Mouse (Mus musculus): ENCODE results near the gene Abi3bp.

Abi3bp gene

DNA sequence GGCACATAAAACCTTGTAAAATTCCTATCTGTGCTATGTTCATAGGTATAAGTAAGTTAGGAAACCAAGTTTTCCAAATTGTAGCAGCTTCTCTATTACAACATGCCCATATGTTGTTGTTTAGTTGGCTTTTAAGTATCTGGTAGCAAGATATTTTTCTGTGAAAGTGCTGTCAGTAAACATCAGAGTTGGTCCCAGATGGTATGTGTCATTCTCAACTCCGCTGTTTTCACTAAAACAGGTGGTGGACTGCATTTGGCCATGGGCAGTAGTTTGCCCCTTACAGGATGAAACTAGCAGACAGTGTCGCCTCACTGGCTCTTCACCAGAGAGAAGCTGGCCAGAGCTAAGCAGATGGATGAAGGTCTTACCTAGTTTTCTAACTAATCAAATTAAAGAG lies 26.3 kb downstream of the Abi3bp start:
- DNase-seq (ENCODE audit: low spot score): no peak

DNA sequence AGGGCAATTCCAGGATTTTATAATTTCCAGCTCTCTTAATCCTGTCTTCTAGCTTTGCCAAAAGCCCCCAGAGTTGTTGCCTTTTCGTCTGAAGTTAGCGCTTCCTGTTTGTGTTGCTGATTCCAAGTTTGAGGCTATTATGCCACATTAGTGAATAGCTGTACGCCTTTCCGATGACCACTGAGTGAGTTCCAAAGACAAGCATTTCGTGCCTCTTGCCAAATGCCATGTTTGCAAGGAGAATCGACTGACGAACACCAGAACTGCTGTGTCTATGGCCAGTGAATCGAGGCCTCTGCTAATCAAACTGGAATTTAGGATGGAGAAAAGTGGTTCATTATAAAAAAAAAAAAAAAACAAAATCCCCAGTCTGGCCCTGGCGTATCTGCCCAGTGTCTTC lies 40.3 kb downstream of the Abi3bp start:
- DNase-seq (ENCODE audit: low spot score): no peak

DNA sequence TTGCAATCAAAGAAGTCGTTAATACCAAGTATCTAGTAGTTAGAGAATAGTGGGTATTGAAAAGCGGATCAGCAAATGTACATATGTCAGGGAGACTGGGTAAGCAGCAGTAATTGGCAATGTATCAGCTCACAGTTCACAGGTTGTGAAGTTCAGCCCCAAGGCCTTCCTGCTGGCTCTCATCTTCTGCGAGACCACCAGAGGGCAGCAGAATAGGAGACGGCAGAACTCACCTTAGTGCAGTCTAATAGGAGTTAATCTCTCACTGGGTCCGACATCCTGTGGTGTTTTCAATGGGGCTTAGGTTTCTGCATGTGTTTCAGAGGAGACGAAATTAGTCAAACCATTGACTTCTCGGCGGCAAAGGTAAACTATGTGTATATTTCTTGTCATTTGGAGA lies 46.7 kb downstream of the Abi3bp start:
- DNase-seq (ENCODE audit: low spot score): no peak

DNA sequence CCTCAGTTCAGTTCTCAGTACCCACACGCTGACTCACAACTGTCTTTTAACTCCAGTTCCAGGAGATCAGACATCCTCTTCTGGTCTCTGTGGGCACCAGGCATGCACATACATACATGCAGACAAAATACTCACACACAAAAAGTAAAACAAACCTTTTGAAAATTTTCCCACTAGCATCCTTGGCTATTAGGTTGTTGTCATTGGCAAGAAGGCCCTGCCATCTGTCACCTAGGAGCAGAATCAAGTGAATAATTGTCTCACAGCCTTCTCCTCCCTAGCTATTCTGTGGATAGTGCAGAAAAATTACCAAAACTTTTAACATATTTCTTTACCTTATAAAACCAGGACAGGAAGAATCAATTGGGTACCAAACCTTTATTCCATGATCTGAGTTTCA lies 48.8 kb downstream of the Abi3bp start:
- no peak for DNase-seq (ENCODE audit: low spot score)

DNA sequence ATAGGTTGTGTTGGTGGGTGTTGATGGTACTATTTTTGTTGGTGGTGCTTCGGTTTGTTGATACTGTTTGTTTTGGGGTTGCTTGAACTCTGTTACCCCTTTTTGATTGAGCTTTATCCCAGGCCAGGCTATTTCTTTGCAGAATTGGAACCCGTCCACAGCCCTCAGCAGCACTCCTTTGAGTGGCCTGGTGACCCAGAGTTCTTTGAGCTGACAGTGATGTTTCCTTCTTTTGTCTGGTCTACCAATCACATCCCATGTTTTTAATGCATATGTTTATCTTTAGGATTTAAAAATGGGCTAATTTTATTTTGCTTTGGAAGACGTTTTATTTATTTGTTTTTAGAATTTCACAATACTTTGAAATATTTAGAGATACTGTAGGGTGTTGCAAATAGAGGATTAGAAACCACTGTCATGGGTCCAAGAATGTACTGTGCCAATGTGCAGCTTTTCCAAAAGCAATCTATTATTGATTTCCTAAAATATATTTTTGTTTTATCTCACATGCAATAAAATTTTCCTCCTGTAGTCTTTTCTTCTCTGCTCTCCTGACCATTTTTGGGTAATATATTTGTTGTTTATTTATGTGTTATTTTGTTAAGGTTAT lies 50.5 kb downstream of the Abi3bp start:
- DNase-seq (ENCODE audit: low spot score): no peak

DNA sequence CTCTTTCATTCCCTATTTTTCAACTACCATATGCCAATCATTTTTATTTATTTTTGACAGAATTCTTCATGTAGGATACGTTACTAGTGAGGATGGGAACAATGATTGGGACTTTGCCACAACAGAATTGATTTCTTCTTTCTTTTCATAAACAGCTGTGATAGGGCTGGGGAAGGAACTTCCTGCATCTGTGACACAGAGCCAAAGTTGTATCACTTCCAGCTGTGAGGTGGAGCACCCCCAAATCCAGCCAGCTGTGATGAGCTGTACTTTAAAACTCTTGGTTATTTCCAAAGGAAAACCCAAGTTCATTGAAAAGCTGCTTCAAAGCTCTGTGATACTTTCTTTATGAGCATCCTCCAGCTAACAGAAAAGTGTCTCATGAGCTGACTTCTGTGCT lies 101.9 kb downstream of the Abi3bp start:
- DNase-seq (ENCODE audit: low spot score): peak; percentile 9

DNA sequence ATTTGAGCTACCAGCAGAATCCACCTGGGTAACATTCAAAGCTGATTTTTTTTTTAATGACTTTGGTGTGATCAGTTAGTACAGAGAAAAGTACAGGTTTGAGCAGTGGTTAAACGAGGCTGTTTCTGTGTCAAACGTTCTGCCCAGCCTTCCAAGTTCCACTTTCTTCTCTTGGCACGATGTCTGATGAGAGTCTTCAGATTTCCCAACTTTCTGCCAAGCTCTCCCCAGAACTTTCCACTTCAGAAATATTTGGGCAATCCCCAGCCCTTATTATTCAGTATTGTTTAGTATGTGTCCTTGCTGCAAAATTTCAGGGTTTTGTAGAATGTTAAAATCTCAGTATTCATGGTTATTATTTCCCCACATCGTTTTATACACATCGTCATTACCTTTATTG lies 115.9 kb downstream of the Abi3bp start:
- no peak for DNase-seq (ENCODE audit: low spot score)

DNA sequence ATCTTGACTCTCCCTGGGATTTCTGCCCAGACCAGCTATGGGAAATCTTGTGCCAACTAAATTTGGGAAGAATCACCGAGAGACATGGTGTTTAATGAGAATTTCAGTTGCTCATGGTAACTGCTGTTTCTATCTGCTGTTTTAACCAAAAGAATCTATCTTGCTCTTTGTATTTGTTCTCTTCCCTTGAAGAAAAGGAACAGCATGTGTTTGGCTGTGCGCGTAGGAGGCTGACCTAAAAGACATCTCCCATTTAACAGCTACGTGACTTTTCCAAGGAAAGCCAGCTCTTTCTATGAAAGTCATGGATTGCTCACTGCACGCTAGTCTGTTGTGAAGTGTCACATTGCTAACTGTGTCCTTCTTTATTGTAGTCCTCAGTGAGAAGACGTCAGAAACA lies 117.2 kb downstream of the Abi3bp start:
- DNase-seq (ENCODE audit: low spot score): no peak

DNA sequence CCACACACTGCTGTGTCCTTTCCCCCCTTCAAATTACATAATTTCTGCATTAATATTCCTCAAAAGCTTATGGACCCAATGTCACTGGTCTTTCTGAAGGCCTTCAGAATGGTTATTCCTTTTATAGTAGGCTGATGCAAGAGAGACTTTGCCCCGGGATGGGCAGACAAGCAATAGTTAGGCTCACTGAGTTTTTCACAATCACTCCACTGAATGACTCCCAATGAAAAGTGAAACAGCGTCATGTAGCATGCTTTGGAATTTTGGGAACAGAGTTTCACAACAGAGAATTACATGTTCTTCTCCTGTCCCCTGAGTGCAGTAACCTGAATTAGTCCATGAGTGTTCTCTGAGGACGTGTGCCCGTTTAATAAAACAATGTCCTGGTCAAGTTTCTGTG lies 120.7 kb downstream of the Abi3bp start:
- no peak for DNase-seq (ENCODE audit: low spot score)

DNA sequence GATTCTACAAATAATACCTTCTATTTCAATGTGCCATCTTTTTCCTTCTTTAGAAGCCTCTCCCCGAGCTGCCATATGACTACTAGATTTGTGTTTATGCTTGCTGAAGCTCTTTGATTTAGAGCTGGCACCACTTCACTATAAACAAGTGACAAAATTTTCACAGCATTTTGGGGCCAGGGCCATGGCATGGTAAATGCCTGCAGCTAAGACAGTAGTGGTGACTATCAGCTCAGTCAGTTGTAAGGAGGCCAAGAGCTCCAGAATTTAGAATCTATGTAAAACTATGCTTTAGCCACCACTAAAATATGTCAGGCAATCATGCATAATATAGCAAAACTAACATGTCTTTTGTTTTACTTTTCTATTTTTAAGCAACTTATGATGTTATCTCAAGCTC lies 124.7 kb downstream of the Abi3bp start:
- DNase-seq (ENCODE audit: low spot score): no peak

DNA sequence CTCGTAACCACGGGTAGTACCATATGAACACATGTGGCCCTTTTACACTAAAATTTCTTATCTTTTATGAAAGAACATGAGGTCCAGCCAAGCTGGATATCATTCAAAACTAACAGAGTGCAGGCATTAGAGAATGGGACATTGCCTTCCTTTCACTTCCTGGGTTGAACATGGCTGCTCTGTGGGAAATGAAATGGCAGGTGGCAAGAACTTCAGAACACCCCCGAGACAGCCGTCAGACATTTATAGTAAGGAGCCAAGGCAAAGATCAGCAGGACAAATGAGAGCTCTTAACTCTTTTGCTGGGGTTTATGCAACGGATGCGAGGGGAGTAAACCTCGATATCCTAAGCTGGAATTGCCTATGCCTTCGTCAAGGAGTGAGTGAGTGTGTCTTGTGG lies 132.9 kb downstream of the Abi3bp start:
- DNase-seq (ENCODE audit: low spot score): no peak

DNA sequence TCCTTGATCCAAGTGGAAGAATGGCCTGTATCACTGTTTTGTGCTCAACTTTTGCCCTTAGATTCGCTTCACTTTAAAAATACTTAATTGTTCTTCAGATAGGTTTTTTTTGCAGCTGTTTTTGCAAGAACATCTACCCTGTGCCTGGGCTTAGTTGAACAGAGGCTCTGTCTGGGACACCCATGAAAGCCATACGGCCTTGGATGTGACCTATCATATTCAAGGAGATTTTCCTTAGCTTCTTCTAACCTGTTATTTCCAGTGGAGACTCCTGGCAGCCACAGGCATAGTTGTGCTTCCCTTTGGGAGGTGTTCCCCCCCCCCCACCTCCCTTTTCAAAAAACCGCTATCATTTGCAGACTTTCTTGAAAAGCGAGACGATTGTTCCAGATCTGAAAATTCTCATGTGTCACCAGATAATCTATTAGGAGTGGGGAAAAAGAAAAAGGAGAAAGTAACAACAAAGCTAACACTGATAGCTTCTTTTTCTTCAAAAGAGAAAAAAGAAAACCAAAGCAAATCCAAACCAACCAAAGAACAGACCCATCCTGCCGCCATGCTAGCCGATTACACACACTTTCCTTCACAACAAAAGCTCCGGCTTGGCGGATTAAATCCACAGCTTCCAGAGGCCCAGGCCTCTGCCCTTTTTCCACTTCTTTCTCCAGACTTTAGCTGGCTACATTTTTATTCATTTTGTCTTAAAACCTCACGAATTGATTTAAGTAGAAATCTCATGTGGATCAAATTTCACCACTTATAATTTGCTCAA lies 133.6 kb downstream of the Abi3bp start:
- DNase-seq (ENCODE audit: low spot score): no peak

DNA sequence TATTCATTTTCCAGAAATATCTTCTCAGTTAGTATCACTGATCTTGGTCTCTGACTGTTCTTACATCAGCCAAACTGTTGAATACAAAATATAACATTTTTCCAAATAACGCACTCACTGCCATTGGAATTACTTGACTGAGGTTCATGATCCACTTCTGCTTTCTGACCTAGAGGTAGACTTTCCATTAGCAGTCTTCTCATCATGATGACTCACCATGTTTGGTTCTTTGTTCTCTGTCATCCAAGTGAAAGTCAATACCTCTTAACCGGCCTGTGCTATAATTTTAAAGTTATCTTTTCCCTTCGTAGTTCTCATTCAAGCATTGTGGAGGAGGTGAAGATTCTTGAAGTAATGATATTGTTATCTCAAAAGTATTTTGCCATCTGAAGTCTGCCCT lies 160.9 kb downstream of the Abi3bp start:
- no peak for DNase-seq (ENCODE audit: low spot score)

DNA sequence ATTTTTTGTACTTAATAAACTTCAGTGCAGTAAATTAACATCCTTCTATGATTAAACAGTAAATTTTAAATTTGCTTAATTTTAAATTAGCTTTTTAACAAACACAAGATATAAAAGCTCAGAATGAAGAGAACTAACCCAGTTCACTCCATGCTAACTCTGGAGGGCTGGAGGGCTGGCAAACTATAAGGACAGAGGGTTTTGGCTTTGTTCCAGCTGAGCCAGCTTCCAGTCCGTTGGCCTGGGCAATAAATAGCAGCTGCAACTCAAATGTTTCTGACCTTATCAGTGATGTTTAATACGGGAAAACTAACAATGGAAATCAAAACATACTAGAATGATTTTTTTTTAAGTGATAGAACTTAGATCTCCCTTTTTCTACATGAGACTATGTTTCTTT lies 167.6 kb downstream of the Abi3bp start:
- DNase-seq (ENCODE audit: low spot score): no peak

DNA sequence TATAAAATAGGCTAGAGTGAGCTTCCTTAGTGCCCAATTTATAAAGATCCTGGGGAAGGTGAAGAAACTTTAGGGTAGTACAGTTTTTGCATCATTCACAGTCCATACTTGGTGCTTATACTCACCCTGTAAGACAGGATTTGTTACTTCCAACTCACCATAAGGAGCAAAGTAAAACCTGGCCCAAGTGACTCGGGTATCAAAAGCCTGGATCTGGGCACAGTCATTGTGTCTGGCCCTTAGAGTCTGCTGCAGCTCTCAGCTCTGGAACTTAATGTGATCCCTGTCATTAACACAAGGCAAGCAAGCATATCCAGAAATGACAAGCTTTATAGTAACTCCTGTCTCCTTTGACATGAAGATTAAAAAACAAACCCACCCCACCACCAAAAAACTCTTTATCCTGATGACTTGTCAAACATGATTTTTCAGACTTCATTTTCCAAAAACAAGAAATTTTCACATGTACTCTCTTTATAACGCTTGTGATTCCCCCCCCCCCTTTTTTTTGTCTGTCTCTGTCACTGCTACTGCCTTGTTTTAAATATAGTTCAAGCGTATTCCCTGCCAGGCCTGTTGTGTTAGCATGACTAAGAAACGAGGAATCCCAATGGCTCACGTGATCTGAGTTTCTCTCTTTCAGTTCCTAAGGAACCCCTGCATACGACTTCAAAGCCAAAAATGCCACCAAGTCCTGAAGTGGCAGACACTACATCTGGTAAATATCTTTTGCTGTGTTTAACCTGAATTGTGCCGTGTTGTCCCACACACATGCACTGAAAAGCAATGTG lies 168.9 kb downstream of the Abi3bp start:
- DNase-seq (ENCODE audit: low spot score): no peak

DNA sequence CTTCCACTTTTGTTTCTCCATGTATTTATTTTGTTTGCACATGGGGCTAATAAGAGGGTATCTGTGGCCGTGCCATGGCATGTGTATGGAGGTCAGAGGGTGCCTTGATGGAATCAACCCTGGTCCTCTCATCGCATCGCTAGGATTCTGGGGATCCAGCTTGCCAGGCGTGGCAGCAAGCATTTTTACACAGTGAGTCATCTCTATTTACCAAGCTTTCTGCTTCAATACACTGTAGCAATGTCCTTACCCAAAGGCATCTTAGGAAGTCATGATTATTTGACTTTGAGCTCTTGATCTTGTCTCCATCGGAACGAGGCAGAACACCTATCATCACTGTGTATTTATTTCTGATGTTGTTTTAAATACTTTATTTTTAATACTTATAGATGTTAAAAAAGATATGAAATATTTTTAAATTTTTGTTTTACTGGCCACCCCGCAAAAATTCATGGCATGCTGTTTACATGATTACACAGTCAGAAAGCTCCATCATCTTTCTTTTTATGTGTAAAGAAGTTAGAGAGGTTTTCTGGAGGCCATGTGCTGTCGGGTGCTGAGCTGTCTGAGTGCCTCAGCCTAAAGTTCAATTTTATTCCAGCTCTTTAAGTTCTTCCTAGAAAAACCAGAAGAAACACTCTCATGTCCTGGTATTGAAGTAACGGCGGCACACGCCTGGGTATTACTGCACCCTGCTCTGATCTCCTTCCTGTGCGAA lies 177.7 kb downstream of the Abi3bp start:
- no peak for DNase-seq (ENCODE audit: low spot score)

DNA sequence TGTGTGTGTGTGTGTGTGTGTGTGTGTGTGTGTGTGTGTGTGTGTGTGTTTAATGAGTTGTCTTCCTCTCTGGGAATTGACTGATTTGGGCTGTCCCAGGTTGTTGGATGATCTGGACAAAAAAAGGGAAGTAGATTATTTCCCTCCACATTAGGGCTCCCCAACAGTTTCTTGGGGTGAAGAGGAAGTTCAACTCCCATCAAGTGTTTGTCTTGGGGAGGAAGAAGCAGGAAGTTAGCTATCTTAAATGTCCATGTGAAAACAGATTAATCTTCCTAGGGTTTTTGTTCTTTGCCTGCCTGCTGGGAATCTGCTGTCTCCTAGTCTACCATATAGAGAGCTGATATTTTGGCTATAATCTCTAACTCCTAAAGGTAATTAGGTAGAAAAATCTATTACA lies 181.2 kb downstream of the Abi3bp start:
- no peak for DNase-seq (ENCODE audit: low spot score)

DNA sequence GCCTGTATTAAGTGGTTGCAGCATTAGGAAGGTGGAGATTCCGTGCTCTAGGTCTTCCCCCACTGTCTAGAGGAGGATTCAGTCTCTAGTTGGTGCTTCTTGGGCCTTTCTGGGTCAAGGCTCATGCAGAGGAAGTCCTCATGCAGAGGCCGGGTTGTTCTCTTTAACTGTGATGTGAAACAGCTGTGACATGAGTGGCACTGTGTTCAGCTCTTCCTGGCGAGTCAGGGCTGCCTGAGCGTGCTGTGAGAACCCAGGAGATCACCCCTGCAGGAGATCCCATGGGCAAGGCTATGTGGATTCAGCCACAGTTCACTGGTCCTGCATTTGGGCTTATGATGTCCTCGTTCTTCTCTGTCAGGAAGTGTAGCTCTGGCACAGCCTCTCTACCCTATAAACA lies 191.8 kb downstream of the Abi3bp start:
- no peak for DNase-seq (ENCODE audit: low spot score)

DNA sequence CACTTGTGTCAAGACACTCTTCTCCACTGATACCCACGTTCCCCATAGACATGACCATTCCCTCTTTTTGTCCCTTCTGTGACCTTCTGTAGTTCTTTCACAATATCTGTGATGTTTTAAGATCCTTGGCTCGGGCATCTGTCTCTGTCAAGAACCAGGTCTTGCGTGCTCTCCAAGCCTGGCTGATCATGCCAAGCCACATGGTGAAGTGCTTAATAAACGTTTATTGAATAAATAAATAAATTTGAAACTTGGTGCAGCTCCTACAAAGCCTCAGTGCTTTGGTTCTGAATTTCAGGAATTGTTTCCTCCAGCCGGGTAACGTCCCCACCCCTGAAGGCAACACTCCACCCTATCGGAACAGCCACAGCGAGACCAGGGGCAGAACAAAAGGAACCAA lies 193.3 kb downstream of the Abi3bp start:
- DNase-seq (ENCODE audit: low spot score): no peak

DNA sequence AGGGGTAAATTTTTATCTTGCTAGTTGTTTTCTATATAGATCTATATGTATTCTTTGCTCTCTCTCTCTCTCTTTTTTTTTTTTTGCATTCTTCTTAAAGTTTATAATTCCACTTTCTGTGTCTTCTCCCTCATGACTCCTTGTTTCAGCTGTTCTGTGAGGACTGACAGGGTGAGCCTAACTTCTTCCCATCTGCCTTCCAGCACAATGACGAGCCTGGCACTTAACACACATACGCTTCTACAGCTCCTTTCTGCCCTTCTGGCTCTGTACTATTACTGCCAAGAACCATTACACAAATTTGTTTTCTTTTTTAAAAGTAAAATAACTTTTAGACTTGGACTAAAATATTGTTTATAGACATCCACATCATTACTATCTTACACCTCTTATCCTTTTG lies 195.7 kb downstream of the Abi3bp start:
- no peak for DNase-seq (ENCODE audit: low spot score)

DNA sequence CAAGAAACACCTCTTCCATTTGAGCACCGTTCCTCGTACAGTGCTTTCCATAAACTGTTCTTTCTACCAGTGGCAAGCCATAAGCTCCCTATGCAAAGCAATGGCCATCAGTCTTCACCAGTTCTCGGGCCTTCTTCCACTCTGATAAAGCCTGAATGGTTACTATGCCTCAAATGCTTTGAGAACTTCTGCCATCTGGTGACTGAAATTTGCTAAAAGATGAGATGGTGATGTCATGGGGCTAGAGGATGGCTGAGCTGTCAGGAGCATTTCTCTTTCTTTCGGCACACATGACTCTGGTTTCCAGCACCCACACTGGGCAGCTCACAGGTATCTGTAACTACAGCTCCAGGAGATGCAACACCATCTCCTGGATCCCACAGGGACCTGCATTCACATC lies 199.5 kb downstream of the Abi3bp start:
- DNase-seq (ENCODE audit: low spot score): no peak

DNA sequence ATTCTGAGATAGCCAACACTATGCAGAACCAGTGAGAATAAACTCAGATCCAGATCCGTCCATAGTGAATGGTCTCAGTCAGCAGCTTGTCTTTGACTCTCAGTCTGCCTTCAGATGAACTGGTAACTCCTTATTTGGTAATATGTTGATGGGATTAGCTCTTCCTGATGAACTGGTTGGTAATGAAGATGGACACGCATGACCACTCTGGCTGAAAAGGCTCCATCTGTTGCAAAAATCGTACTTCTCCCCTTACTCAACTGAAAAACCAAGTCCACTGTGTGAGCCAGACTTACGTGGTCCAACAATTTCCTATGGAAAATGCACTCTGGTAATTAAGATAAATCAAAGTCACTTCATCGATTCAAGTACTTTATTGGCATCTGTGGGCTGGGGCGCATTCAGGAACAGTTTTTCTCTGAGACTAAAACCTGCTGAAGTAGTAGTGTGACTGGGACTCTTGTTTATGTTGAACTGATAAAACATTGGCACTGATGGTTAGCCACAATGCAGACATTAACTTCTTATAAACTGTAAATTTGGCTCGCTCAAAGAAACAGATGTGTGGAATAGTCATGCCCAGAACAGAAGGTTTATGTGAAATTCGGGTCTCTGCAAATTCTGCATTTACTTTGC lies 203.4 kb downstream of the Abi3bp start:
- no peak for DNase-seq (ENCODE audit: low spot score)
